Mouse (Mus musculus): ENCODE data around the gene Letmd1.

Gene Letmd1

DNA sequence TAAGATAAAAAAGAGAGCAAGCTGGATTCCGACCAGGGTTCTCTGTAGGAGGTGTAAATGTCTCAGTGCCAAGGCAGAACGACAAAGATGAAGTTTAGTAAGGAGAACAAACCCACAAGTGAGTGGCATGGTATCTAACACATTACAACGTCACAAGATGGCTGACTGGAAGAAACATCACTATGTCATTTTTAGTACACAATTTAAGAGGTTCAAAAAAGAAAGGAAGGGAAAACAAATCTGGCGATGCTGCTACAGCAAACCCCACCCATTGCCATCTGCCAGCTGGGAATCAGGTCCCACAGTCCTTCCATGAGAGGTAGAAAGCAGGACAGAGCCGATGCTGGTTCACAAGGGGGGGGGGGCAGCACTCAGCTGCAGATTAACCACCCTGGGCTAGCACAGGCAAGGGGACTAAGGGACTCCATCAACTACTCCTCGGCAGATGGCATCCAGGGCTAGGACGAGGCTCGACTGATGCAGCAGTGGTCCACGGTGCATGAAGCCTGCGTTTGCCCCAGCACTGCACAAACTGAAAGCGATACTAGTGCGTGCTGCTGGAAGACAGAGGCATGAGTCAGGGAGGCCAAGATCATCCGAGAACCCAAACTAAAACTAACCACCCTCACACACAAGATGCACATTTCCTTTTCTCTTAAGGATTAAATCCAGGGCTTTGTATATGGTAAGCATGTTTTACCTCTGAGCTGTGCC, 39.8 kb downstream of the Letmd1 start:
- DNase-seq (ENCODE audit: low spot score) = no peak

DNA sequence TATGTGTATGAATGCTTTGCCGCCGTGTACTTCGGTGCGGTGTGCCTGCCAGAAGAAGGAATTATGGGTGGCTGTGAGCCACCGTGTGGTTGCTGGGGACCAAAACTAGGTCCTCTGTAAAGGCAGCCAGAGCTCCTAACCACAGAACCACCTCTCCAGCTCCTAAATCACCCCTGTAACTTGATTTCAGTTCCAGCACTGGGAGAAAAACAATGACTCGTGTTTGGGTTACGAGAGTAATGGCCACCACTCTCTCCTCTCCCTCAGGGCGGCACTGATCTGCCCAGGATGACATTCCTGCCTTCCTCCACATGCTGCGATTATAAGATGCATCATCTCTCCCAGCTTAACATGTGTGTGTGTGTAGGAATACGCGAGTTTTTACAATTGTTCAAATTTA, 41.2 kb downstream of the Letmd1 start:
- DNase-seq (ENCODE audit: low spot score) = no peak

GRCm38 (mm10) chr15:100513387-100513786, 44.6 kb downstream of the Letmd1 start:
- no peak for DNase-seq (ENCODE audit: low spot score)

DNA sequence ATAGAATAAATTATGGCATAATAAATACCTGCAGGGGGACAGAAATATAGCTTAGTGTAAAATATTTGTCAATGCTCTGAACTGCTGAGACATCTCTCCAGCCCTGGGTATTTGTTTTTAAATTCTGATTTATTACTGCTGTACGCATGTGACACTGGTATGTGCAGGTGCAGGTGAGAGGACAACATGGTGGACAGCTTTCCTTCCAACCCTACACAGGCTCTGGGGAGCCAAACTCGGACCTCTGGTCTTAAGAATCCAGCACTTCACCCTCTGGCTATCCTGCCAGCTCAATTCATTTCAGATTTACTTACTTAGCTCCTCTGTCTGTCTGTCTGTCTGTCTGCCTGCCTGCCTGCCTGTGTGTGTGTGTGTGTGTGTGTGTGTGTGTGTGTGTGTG, 46.3 kb downstream of the Letmd1 start:
- DNase-seq (ENCODE audit: low spot score) = no peak

DNA sequence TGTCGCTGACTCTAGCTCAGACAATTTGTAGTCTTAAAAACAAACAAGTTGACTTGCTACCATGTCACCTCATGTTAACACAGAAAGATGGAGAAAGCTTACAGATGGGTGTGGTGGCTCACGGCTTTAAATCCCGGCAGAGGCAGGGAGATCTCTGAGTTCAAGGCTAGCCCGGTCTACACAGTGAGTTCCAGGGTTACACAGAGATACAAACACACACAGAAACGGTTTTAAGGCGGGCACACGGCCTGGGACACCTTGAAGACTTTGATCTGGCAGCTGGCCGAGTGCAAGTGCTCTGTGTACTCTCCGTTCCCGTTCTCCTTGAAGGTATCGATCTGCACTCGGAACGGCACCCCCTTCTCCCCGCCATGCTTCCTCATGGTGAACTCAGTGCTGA, 51.5 kb downstream of the Letmd1 start:
- no peak for DNase-seq (ENCODE audit: low spot score)

- DNase-seq (ENCODE audit: low spot score) = no peak
Measured at GRCm38 (mm10) chr15:100525405-100525804, 56.6 kb downstream of the Letmd1 start.

DNA sequence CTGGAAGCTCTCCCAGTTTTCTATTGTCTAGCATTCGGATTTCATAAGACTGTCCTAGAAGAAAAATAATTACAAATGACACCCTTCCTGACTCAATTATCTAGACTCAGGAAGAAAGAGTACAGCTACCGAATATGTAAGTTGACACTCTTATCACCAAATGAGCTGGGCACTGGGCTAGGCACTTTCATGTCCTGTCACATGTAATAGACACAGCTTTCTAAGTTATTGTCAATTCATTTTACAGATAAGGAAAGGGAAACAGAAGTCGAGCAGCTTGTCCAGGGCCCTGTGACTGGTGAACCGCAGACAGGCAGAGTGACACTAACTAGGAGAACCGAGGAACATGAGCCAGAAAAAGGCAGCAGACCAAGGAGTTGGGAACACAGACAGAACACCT, 59.1 kb downstream of the Letmd1 start:
- DNase-seq (ENCODE audit: low spot score) = no peak
